Mouse (Mus musculus): ENCODE results near the gene Hepacam.

DNA sequence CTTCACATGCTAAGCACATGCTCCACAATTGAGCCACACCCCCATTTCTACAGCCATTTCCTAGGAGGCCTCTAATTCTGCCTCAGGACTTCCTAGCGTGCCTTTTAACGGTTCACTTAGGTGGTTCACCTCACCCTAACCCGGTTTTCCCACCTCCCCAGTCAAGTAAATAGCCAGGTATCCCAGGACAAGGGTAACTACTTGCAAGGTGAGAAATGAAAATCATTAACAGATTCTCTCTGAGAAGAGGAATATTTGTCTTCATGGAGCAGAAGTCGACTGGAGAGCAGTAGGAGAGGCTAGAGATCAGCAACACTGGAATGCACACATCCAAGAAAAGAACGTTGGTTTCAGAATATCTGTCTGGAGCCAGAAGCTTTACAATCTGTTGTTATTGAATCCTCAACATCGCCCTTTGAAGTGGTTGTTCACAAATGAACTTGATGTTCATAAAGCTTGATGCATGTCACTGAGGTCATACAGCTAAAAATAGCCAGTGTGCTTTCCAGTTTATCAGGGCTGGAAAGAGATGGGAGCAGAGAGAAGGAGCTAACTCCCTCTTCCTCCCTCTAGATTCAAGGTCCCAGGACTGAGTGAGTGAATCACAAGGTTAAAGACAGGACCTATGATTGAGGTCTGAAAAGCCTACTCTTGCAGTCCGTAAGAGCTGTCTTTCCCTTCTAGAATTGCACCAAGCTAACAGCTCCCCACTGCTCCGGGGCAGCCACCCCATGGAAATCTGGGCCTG is 42.7 kb downstream of the Hepacam start:
- TF ChIP-seq POLR2A (IDR thresholded peaks at IDR 0.05; ENCODE audit: borderline replicate concordance, control insufficient read depth, low read depth, low read length): no peak
- no peak for TF ChIP-seq CTCF (IDR thresholded peaks at IDR 0.05; ENCODE audit: control insufficient read depth, insufficient read depth, low read length)
